Mouse (Mus musculus) heart, postnatal 25 days (tissue): Measurements from ENCODE around the gene Smarcc1. TPM values are rescaled to one million over a fixed set of nuclear protein-coding genes. Genes with fewer than 3 reads are reported as not detected.

ENCODE experiments used
- DNase-seq: peaks from one replicate; pipeline ENCODE4 v3.0.0; 2022; ENCODE audit warnings: low spot score
- intact Hi-C: fragments of 180-260 bp; cut with DNase I; formaldehyde crosslinking; loops from one replicate; pipeline ENCODE4 v1.15.1; 2025
- microRNA-seq: library from miRNA; unstranded; fragments of <30 nt; microRNA quantifications from one replicate; pipeline ENCODE4 v1.2.0, GENCODE M21; 2022
- total RNA-seq, 2 experiments: library from RNA; stranded (reverse); gene quantifications; 2 replicates each; pipeline ENCODE4 v1.2.3; 2021

The Smarcc1 gene
- total RNA-seq, 2 experiments from 2014 or later: 22.8 to 26.0 TPM

DNA sequence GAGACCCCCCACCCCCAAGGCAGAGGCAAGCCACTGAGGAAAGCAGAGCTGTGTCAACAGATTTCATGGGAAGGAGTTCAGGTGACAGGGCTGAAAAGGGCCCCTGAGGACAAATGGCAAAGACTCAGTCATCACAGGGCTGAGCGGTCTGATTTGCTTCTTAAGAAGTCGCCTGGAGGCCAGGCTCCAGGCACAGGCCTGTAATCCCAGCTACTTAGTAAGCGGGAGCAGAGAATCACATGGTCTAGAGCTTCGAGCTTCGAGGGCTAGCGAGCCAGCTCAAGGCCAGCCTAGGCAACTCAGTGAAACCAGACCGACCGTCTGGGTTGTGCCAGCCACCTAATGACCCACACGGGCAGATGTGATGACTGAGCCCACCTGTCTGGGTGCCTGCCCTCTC lies 147.5 kb downstream of the Smarcc1 start:
- DNase-seq: no peak
- intact Hi-C loops: no loop called here

DNA sequence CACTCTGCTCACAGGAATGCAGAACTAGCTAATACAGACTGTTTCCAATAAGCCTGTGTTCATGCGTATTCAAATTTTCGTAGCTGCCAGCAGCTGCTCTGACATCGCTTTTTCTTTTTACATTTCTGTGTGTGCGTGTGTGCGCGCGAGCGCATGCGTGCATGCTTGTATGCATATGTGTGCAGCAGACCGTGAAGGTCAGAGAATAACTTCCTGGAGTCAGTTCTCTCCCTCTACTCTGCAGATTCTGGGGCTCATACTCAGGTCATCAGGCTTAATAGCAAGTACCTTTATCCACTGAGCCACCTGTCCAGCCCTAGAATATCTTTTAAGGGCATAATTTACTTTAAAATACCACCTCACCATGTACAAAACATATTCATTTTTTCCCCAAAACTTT lies 150.9 kb downstream of the Smarcc1 start:
- DNase-seq: no peak
- intact Hi-C loops: no loop called here

DNA sequence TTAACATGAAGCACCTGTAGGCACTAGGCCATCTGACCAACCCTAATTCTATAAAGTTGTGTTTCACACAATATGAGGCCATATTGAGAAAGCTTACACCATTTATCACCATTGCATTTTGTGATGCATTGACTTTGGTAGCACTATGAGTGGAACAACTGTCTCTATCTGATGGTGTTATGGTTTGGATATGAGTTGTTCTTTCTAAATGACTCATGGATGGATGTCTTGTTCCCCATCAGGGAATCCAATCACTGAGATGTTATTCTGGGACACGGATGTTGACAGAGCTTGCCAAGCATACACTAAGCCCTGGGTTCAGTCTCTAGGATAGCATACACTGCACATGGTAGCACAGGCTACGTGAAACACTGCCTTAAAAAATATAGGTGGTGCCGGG lies 154.8 kb downstream of the Smarcc1 start:
- intact Hi-C loops: no loop called here
- DNase-seq: no peak

DNA sequence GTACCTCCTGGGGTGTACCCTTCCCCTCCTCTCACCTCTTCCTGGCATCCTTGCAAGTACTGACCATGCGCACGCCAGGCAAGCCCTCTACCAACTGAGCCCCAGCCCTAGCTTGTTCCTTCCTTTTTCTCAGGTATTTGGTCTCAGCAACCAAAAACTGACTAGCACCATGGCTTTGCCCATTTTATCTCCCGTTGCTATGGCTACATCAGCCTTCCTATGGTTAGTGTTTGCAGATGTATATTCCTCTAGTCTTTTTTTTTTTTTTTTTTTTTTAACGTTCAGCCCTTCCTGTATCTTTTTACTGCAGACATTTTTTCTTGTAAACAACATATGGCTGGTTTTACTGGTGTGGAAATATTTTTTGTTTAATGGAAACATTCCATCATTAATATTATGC lies 156.0 kb downstream of the Smarcc1 start:
- DNase-seq: no peak
- intact Hi-C loops: no loop called here

DNA sequence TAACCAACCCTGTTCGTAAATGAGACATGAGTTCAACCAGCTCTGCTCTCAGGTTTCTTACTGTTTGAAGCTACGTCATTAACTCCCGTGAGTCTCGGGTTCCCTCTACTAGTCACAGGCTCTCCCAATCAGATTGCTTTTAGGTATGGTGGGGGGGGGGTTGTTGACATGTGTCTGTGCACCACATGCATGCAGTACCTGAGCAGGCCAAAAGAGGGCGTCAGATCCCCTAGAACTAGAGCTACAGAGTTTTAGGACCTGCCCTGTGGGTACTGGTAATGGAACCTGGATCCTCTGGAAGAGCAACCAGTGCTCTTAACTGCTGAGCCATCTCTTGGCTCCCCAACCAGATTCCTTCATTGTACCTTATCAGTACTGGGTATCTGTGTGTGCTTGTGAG lies 158.4 kb downstream of the Smarcc1 start:
- intact Hi-C loops: no loop called here
- no peak for DNase-seq

DNA sequence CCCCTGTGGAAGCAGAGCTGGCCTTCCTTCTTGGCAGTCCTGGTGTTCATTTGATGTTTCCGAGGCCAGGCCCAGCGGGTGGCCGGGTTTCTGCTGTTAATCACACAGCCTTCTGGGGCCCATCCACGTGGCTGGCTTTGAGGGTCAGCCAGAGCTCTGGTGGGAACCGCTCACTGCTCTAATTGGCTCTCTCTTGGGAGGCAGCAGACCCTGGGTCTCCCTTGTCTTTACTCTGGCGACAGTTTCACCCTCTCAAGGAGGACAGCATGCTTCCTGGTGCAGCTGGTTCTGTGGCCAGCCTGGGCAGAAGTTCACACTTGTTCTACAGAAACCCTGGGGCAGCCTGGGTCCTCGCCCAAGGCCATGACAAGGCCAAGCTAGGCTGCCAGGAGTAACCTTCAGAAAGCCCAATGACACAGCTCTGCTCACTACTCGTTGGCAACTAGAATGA lies 159.9 kb downstream of the Smarcc1 start:
- intact Hi-C loops: no loop called here
- DNase-seq: no peak

DNA sequence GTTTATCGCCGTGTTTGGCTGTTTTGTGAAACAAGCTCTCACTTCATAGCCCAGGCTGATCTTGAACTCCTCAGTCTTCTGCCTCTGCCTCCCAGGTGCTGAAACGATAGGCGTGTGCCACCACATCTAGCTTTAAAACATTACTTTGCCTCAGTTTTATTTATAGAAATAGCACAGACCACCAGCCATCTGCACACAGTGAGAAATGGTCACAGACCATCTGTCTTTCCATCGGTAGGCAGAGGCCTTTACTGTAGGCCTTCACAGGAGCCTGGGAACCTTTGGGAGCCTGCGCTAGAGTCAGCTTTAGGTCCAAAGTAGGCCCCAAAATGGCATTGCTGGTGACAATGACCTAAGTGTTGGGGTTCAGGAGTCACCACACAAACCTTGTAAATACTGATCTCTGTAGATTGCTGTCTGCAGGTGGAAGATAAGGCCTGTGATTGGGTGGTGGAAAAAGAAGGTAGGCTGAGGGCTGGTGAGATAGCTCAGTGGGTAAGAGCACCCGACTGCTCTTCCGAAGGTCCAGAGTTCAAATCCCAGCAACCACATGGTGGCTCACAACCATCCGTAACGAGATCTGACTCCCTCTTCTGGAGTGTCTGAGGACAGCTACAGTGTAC lies 166.7 kb downstream of the Smarcc1 start:
- DNase-seq: no peak
- intact Hi-C loops: no loop called here

DNA sequence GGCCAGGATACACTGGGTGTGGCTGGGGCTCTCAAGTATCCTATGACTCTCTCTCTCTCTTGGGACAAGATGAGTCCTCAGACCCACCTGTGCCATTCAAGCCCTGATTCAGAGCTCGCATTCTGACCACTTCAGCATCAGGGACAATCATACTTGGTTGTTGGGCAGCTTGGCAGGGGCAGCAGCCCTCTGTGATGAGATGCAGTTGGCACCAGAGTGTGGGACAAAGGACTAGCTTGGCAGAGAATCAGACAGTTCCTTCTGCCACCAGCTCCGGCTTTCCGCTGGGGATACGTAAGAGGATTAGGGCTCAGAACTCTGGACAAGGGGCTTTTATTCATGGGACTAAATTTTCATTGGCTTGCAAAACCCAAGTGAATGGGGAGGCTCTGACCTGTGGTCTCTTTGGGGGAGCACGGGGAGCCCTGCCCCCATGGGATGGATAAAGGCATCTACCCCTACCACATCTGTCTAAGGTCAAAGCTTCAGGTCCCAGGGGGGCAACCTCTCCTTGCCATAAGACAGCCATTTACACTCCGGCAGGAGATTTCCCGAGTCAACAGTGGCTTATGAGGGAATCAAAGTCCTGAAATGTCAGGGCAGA lies 169.9 kb downstream of the Smarcc1 start:
- intact Hi-C loops: no loop called here
- no peak for DNase-seq

Small RNA genes lying within 50 kb of the gene (microRNA-seq; reads per million reads assigned to microRNA genes)
- 37.2 reads per million, percentile 46 among the genes with 10 or more reads in this experiment for gene Mir6236

Other genes starting within 250 kb of the Smarcc1 start
- 1 to 10 TPM; 5.1 to 6.1 TPM for gene Cdc25a, start 242.1 kb upstream of the Smarcc1 start, total RNA-seq
- gene Map4, start 186.2 kb upstream of the Smarcc1 start, total RNA-seq: 100 to 1,000 TPM; 283 TPM
- gene Dhx30, start 122 bp downstream of the Smarcc1 start, total RNA-seq: 10 to 100 TPM; 62.2 to 63.5 TPM
- under 1 TPM; 0.13 to 0.14 TPM for gene Cspg5, start 126.1 kb downstream of the Smarcc1 start, total RNA-seq
- gene Elp6, start 187.5 kb downstream of the Smarcc1 start, total RNA-seq: 1 to 10 TPM; 1.8 to 2.4 TPM
- 10 to 100 TPM; 27.7 to 28.0 TPM for gene Scap, start 215.6 kb downstream of the Smarcc1 start, total RNA-seq